Mouse (Mus musculus) liver, embryonic 14.5 days (tissue): ENCODE data around the gene Chil3. TPM values are rescaled to one million over a fixed set of nuclear protein-coding genes. Genes with fewer than 3 reads are reported as not detected.
"Not testable (repeated sequence)": the region's sequence is repeated elsewhere in the genome, so short reads cannot be mapped to it uniquely, and the experiment has no call there.

Experiments
- ATAC-seq: fragments of 200-750 bp; cut with Nextera tagmentation; 2 replicates; pipeline ENCODE4 v1.8.0; 2017; ENCODE audit warnings: moderate number of reproducible peaks, mild to moderate bottlenecking, moderate library complexity; ENCODE audit not compliant: insufficient read depth
- DNase-seq, 3 experiments: peaks; one replicate each; pipeline ENCODE4 v3.0.0-alpha.2; 2012 to 2013; ENCODE audit warnings: low read depth in 3 of 3, low spot score in 3 of 3
- H3K27ac ChIP-seq: fragments of 300-500 bp; sonication (generic); 2 replicates; pipeline ENCODE4 v1.5.1; 2014; ENCODE audit warnings: moderate library complexity, mild to moderate bottlenecking, control low read depth, inconsistent platforms
- H3K27me3 ChIP-seq: fragments of 300-500 bp; sonication (generic); 2 replicates; pipeline ENCODE4 v1.6.1; 2014; ENCODE audit warnings: mild to moderate bottlenecking, low read length, moderate library complexity; ENCODE audit not compliant: control insufficient read depth, insufficient read depth
- H3K36me3 ChIP-seq: fragments of 300-500 bp; sonication (generic); replicated peaks from 2 replicates; pipeline ENCODE4 v1.6.1; 2014; ENCODE audit warnings: low read depth; ENCODE audit not compliant: control insufficient read depth, insufficient read depth
- H3K4me1 ChIP-seq, 2 experiments: fragments of 200-500 bp in 1 of 2; fragments of 300-500 bp in 1 of 2; sonication (generic) in 1 of 2; replicated peaks; 2 replicates each; pipeline ENCODE4 v1.6.1; 2012 to 2014; ENCODE audit warnings: antibody characterized with exemption in 1 of 2, inconsistent platforms in 1 of 2, low read length in 1 of 2; ENCODE audit not compliant: control insufficient read depth in 2 of 2, insufficient read depth in 2 of 2
- H3K4me2 ChIP-seq: fragments of 300-500 bp; sonication (generic); 2 replicates; pipeline ENCODE4 v1.6.1; 2014; ENCODE audit warnings: low read depth, mild to moderate bottlenecking, control low read depth, moderate library complexity
- H3K4me3 ChIP-seq, 2 experiments: fragments of 200-500 bp in 1 of 2; fragments of 300-500 bp in 1 of 2; sonication (generic) in 1 of 2; 2 replicates each; pipeline ENCODE4 v1.5.1; 2012 to 2014; ENCODE audit warnings: low read depth in 2 of 2, low read length in 2 of 2, mild to moderate bottlenecking in 2 of 2, control low read depth in 1 of 2, inconsistent platforms in 1 of 2, moderate library complexity in 1 of 2; ENCODE audit not compliant: insufficient read depth in 1 of 2
- H3K9ac ChIP-seq: fragments of 300-500 bp; sonication (generic); replicated peaks from 2 replicates; pipeline ENCODE4 v1.6.1; 2014; ENCODE audit warnings: mild to moderate bottlenecking, control low read depth, moderate library complexity
- H3K9me3 ChIP-seq: fragments of 300-500 bp; sonication (generic); 2 replicates; pipeline ENCODE4 v1.6.1; 2016; ENCODE audit warnings: low read length, mixed read lengths; ENCODE audit not compliant: control insufficient read depth
- CTCF ChIP-seq: IDR thresholded peaks from 2 replicates; pipeline ENCODE4 v1.5.1; 2016; ENCODE audit warnings: antibody characterized with exemption, low read depth, control low read depth
- EP300 ChIP-seq: IDR thresholded peaks from 2 replicates; pipeline ENCODE4 v1.6.1; 2016; ENCODE audit warnings: antibody characterized with exemption, low read depth
- WGBS: fragments of 180-500 bp; shearing (Covaris S2); extraction: QIAGEN DNeasy Blood & Tissue Kit; methylation state at CpG from one replicate; pipeline ENCODE4 v1.1.7; 2014; ENCODE audit not compliant: insufficient replicate concordance; 5-methylcytosine and 5-hydroxymethylcytosine counted together
- polyA plus RNA-seq, 2 experiments: library from polyadenylated mRNA; depleted of rRNA in 1 of 2; stranded (reverse) in 1 of 2; unstranded in 1 of 2; fragments of >200 nt; fragmentation: Nextera tagmentation in 1 of 2; extraction: Ambion mirVana in 1 of 2; gene quantifications; 2 replicates each; pipeline versions ENCODE4 v1.2.1 to v1.2.3; 2012 to 2014

Chil3 gene
- polyA plus RNA-seq, 2 experiments = 0.33 to 1.7 TPM

GRCm38 (mm10) chr3:106177509-106178189 lies 10.3 kb upstream of the Chil3 start:
- no peak overlapping the region for H3K4me2 ChIP-seq
- no peaks in the 10 kb centered on the region for H3K4me1 ChIP-seq
- ATAC-seq (no peak), DNase-seq (no peak)
- H3K4me3 ChIP-seq = no peak overlapping the region
- TF ChIP-seq EP300 (no peak), CTCF (no peak)
- H3K9me3 ChIP-seq = peaks cover 9% of the 10 kb centered on the region; the same call in 1 of the 2 replicates
- H3K36me3 ChIP-seq = no peaks in the 10 kb centered on the region
- H3K9ac ChIP-seq = no peak overlapping the region
- H3K27ac ChIP-seq = no peak overlapping the region
- WGBS = 72% methylated on average over 13 of the region's 13 CpGs
- H3K27me3 ChIP-seq = no peaks in the 10 kb centered on the region

DNA sequence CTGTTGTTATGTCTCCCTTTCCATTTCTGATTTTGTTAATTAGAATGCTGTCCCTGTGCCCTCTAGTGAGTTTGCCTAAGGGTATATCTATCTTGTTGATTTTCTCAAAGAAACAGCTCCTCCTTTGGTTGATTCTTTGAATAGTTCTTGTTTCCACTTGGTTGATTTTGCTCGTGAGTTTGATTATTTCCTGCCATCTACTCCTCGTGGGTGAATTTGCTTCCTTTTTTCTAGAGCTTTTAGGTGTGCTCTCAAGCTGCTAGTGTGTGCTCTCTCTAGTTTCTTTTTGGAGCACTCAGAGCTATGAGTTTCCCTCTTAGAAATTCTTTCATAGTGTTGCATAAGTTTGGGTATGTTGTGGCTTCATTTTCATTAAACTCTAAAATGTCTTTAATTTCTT lies 7.6 kb upstream of the Chil3 start:
- H3K36me3 ChIP-seq, DNase-seq, H3K9me3 ChIP-seq, H3K27me3 ChIP-seq, H3K4me1 ChIP-seq, H3K9ac ChIP-seq, H3K4me3 ChIP-seq, ATAC-seq, H3K27ac ChIP-seq, H3K4me2 ChIP-seq: not testable (repeated sequence)
- WGBS = 35% methylated on average over 2 of the region's 2 CpGs

GRCm38 (mm10) chr3:106172506-106172905 lies 5.1 kb upstream of the Chil3 start:
- not testable (repeated sequence) for ATAC-seq, H3K36me3 ChIP-seq, H3K4me2 ChIP-seq, H3K27ac ChIP-seq, DNase-seq, H3K4me3 ChIP-seq, H3K9ac ChIP-seq, H3K9me3 ChIP-seq, H3K4me1 ChIP-seq, H3K27me3 ChIP-seq
- 42% methylated on average over 2 of the region's 2 CpGs for WGBS

GRCm38 (mm10) chr3:106171135-106171731 lies 3.9 kb upstream of the Chil3 start:
- Histone ChIP-seq H3K4me1 (no peaks in the 10 kb centered on the region), H3K9ac (no peak overlapping the region), H3K9me3 (no peaks in the 10 kb centered on the region), H3K27ac (no peak overlapping the region), H3K27me3 (no peaks in the 10 kb centered on the region), H3K36me3 (no peaks in the 10 kb centered on the region), H3K4me3 (no peak overlapping the region), H3K4me2 (no peak overlapping the region)
- DNase-seq = no peak
- TF ChIP-seq EP300 (no peak), CTCF (no peak)
- WGBS = 44% methylated on average over 1 of the region's 1 CpGs
- no peak for ATAC-seq

GRCm38 (mm10) chr3:106170522-106171053 lies 3.2 kb upstream of the Chil3 start:
- Histone ChIP-seq H3K36me3 (no peaks in the 10 kb centered on the region), H3K4me3 (no peak overlapping the region), H3K9me3 (no peaks in the 10 kb centered on the region), H3K4me1 (no peaks in the 10 kb centered on the region), H3K4me2 (no peak overlapping the region), H3K27me3 (no peaks in the 10 kb centered on the region), H3K9ac (no peak overlapping the region), H3K27ac (no peak overlapping the region)
- 21% methylated on average over 1 of the region's 1 CpGs for WGBS
- ATAC-seq (no peak), DNase-seq (no peak)
- TF ChIP-seq CTCF (no peak), EP300 (no peak)
